Mouse (Mus musculus) embryonic fibroblast, embryonic 13.5 days (primary cell): ENCODE measurements around the gene Chmp5. TPM values are rescaled to one million over a fixed set of nuclear protein-coding genes. Genes with fewer than 3 reads are reported as not detected.

Source experiments
- H3K27ac ChIP-seq: 2 replicates; pipeline ENCODE4 v1.5.1; 2012; ENCODE audit warnings: low read length, control low read depth, inconsistent platforms; ENCODE audit not compliant: insufficient read depth
- H3K4me1 ChIP-seq: 2 replicates; pipeline ENCODE4 v1.6.1; 2011; ENCODE audit warnings: low read length; ENCODE audit not compliant: control insufficient read depth, insufficient read depth
- H3K4me3 ChIP-seq: 2 replicates; pipeline ENCODE4 v1.5.1; 2011; ENCODE audit warnings: mild to moderate bottlenecking, control low read depth, low read length; ENCODE audit not compliant: insufficient read depth
- CTCF ChIP-seq: IDR thresholded peaks from 2 replicates; pipeline ENCODE4 v1.5.1; 2011; ENCODE audit warnings: mild to moderate bottlenecking, control low read depth, low read length, moderate library complexity, borderline replicate concordance; ENCODE audit not compliant: insufficient read depth
- POLR2A ChIP-seq: IDR thresholded peaks from 2 replicates; pipeline ENCODE4 v1.6.1; 2011; ENCODE audit warnings: low read depth, mild to moderate bottlenecking, control low read depth, low read length, moderate library complexity
- polyA plus RNA-seq: library from polyadenylated mRNA; stranded (reverse); fragments of >200 nt; gene quantifications from 2 replicates; pipeline ENCODE4 v1.2.4, GENCODE M21; 2011; ENCODE audit warnings: low read depth; ENCODE audit not compliant: missing spikeins, insufficient read length

Gene Chmp5
- polyA plus RNA-seq, 1 experiment = 118 TPM

GRCm38 (mm10) chr4:40997916-40998315 is 49.7 kb downstream of the Chmp5 start:
- Histone ChIP-seq H3K27ac (no peak overlapping the region), H3K4me3 (no peak overlapping the region), H3K4me1 (peaks cover 2% of the 10 kb centered on the region)
- no peak for TF ChIP-seq CTCF
- TF ChIP-seq POLR2A = no peak

DNA sequence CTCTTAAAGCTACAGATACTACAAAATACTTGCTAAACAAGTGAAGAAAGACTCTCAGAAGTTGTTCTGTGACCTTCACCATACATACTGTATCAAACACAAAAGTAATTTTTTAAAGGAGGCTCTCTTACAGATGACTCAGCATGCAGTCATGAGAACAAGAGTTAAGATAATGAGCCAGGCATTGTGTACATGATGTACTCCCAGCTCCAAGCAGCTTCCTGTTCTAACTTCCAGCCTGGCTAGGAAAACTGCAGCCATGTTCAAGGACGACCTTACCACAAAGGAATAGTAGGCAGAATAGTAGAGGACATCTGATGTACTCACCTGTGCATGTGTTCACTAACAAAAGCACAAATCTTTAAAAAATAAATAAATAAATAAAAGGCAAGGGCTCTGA is 52.1 kb downstream of the Chmp5 start:
- no peak overlapping the region for H3K27ac ChIP-seq
- peaks cover 2% of the 10 kb centered on the region for H3K4me1 ChIP-seq
- TF ChIP-seq CTCF = no peak
- TF ChIP-seq POLR2A = no peak
- H3K4me3 ChIP-seq = no peak overlapping the region

GRCm38 (mm10) chr4:41000842-41001639 is 52.8 kb downstream of the Chmp5 start:
- TF ChIP-seq CTCF (no peak), POLR2A (no peak)
- Histone ChIP-seq H3K4me1 (peaks cover 2% of the 10 kb centered on the region), H3K27ac (no peak overlapping the region), H3K4me3 (no peak overlapping the region)

DNA sequence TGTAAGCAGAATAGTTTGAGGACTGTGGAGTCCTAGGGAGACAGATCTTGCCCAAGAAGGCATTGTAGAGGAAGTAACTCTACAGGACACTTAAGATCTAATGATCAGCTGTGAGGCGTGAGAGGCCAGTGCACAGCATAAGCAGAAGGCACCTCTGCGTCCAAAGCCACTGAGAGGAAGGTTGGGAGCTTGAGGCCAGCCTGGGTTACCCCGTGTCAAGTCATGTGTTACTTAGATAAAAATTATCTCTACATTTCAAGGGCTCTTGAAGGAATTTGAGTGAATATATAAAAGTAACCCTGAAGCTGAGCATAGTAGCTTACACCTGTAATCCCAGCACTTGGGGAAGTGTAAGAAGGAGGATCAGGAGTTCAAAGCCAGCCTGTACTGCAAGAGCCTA is 65.1 kb downstream of the Chmp5 start:
- H3K27ac ChIP-seq = no peak overlapping the region
- H3K4me3 ChIP-seq = no peak overlapping the region
- TF ChIP-seq CTCF (no peak), POLR2A (no peak)
- no peaks in the 10 kb centered on the region for H3K4me1 ChIP-seq

Other genes with a start within 250 kb of the Chmp5 start
- gene Aptx, start 245.2 kb upstream of the Chmp5 start, polyA plus RNA-seq = 23.4 and 25.7 TPM in 2 replicates
- gene Dnaja1, start 226.3 kb upstream of the Chmp5 start, polyA plus RNA-seq = 234 and 239 TPM in 2 replicates
- gene Smu1, start 190.5 kb upstream of the Chmp5 start, polyA plus RNA-seq = 76.1 and 91.2 TPM in 2 replicates
- gene B4galt1, start 94.4 kb upstream of the Chmp5 start, polyA plus RNA-seq = 103 and 119 TPM in 2 replicates
- not detected in 2 replicates for gene Spink4, start 28.4 kb upstream of the Chmp5 start, polyA plus RNA-seq
- 134 and 147 TPM in 2 replicates for gene Bag1, start 113 bp upstream of the Chmp5 start, polyA plus RNA-seq
- 57.7 and 70.6 TPM in 2 replicates for gene Nfx1, start 22.5 kb downstream of the Chmp5 start, polyA plus RNA-seq
- not detected in 2 replicates for gene Aqp7, start 99.7 kb downstream of the Chmp5 start, polyA plus RNA-seq
- 0.55 TPM in 1 of 2 replicates, not detected in the other for gene Aqp3, start 149.8 kb downstream of the Chmp5 start, polyA plus RNA-seq
- 24.4 and 25.1 TPM in 2 replicates for gene Nol6, start 176.0 kb downstream of the Chmp5 start, polyA plus RNA-seq
- 196 and 222 TPM in 2 replicates for gene Ube2r2, start 187.3 kb downstream of the Chmp5 start, polyA plus RNA-seq